Mouse (Mus musculus) hindbrain, embryonic 14.5 days (tissue): Measurements from ENCODE around the gene Spcs3. TPM values are rescaled to one million over a fixed set of nuclear protein-coding genes. Genes with fewer than 3 reads are reported as not detected.
A peak's percentile ranks its signal among the peaks of the same experiment; 100 is the strongest.
"Not testable (repeated sequence)": the region's sequence is repeated elsewhere in the genome, so short reads cannot be mapped to it uniquely, and the experiment has no call there.

Experiments
- ATAC-seq: fragments of 200-750 bp; cut with Nextera tagmentation; 2 replicates; pipeline ENCODE4 v1.8.0; 2017; ENCODE audit warnings: moderate number of reproducible peaks, mild to moderate bottlenecking, moderate TSS enrichment, moderate library complexity; ENCODE audit not compliant: low FRiP score
- DNase-seq: peaks from one replicate; pipeline ENCODE4 v3.0.0-alpha.2; 2015; ENCODE audit warnings: low spot score
- H3K27ac ChIP-seq: fragments of 300-500 bp; sonication (generic); 2 replicates; pipeline ENCODE4 v1.5.1; 2014; ENCODE audit warnings: mild to moderate bottlenecking, moderate library complexity
- H3K27me3 ChIP-seq: fragments of 300-500 bp; sonication (generic); 2 replicates; pipeline ENCODE4 v1.6.1; 2014; ENCODE audit warnings: mild to moderate bottlenecking, low read length, mixed read lengths; ENCODE audit not compliant: control insufficient read depth, insufficient read depth
- H3K36me3 ChIP-seq: fragments of 300-500 bp; sonication (generic); replicated peaks from 2 replicates; pipeline ENCODE4 v1.6.1; 2014; ENCODE audit not compliant: control insufficient read depth, insufficient read depth
- H3K4me1 ChIP-seq: fragments of 300-500 bp; sonication (generic); replicated peaks from 2 replicates; pipeline ENCODE4 v1.6.1; 2014; ENCODE audit warnings: antibody characterized with exemption, low read length, mixed read lengths; ENCODE audit not compliant: control insufficient read depth, insufficient read depth
- H3K4me2 ChIP-seq: fragments of 300-500 bp; sonication (generic); replicated peaks from 2 replicates; pipeline ENCODE4 v1.6.1; 2014; ENCODE audit warnings: mild to moderate bottlenecking, moderate library complexity
- H3K4me3 ChIP-seq: fragments of 300-500 bp; sonication (generic); replicated peaks from 2 replicates; pipeline ENCODE4 v1.5.1; 2014; ENCODE audit warnings: mild to moderate bottlenecking, low read length
- H3K9ac ChIP-seq: fragments of 300-500 bp; sonication (generic); 2 replicates; pipeline ENCODE4 v1.6.1; 2014
- H3K9me3 ChIP-seq: fragments of 300-500 bp; sonication (generic); 2 replicates; pipeline ENCODE4 v1.6.1; 2016; ENCODE audit warnings: low read length; ENCODE audit not compliant: control insufficient read depth
- WGBS: fragments of 180-500 bp; shearing (Covaris S2); extraction: QIAGEN DNeasy Blood & Tissue Kit; methylation state at CpG from one replicate; pipeline ENCODE4 v1.1.7; 2014; 5-methylcytosine and 5-hydroxymethylcytosine counted together
- polyA plus RNA-seq: library from polyadenylated mRNA; unstranded; fragments of >200 nt; fragmentation: Nextera tagmentation; extraction: Ambion mirVana; gene quantifications from 2 replicates; pipeline ENCODE4 v1.2.1, GENCODE M21; 2014

Gene Spcs3
- polyA plus RNA-seq, 1 experiment from 2014 or later: 47.8 TPM

- DNase-seq: no peak
- H3K4me2 ChIP-seq: no peak overlapping the region
- ATAC-seq: no peak
- H3K4me3 ChIP-seq: no peak overlapping the region
- no peak overlapping the region for H3K9ac ChIP-seq
- no peaks in the 10 kb centered on the region for H3K27me3 ChIP-seq
- H3K27ac ChIP-seq: no peak overlapping the region
- no peaks in the 10 kb centered on the region for H3K36me3 ChIP-seq
- no peaks in the 10 kb centered on the region for H3K9me3 ChIP-seq
- WGBS: 69% methylated on average over 6 of the region's 6 CpGs
- H3K4me1 ChIP-seq: no peaks in the 10 kb centered on the region
Observed at GRCm38 (mm10) chr8:54548383-54548782, 18.6 kb upstream of the Spcs3 start.

GRCm38 (mm10) chr8:54541331-54541730 is 11.5 kb upstream of the Spcs3 start:
- DNase-seq (no peak), ATAC-seq (no peak)
- Histone ChIP-seq H3K9ac (no peak overlapping the region), H3K27me3 (no peaks in the 10 kb centered on the region), H3K4me1 (no peaks in the 10 kb centered on the region), H3K36me3 (no peaks in the 10 kb centered on the region), H3K4me3 (no peak overlapping the region), H3K9me3 (no peaks in the 10 kb centered on the region), H3K27ac (no peak overlapping the region), H3K4me2 (no peak overlapping the region)
- 69% methylated on average over 1 of the region's 1 CpGs for WGBS

- Histone ChIP-seq H3K9ac (no peak overlapping the region), H3K9me3 (no peaks in the 10 kb centered on the region), H3K4me3 (no peak overlapping the region), H3K27ac (no peak overlapping the region), H3K4me1 (no peaks in the 10 kb centered on the region), H3K27me3 (no peaks in the 10 kb centered on the region), H3K36me3 (no peaks in the 10 kb centered on the region), H3K4me2 (no peak overlapping the region)
- DNase-seq: peak; percentile 27
- no peak for ATAC-seq
- 99% methylated on average over 3 of the region's 3 CpGs for WGBS
Observed at GRCm38 (mm10) chr8:54537285-54537684, 7.5 kb upstream of the Spcs3 start.

DNA sequence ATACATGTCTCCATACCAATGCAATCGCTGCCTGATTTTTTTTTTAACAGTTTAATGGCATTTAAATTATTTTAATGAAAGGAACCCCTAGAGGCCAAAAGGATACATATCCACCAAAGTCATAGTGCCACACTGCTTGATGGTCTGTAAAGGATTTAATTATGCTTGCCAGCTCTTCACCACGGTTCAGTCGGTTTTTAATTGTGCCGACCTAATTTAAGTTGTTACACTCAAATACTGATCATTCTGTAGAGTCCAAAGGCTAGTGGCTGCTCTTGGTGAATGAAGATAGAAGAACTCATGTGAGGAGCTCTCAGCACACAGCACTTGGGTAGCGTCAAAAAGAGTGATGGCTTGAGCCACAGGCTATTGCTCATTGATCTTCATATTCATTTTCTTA is 5.4 kb upstream of the Spcs3 start:
- Histone ChIP-seq H3K9me3 (no peaks in the 10 kb centered on the region), H3K9ac (no peak overlapping the region), H3K4me3 (no peak overlapping the region), H3K4me2 (no peak overlapping the region), H3K4me1 (peaks cover 5% of the 10 kb centered on the region), H3K36me3 (no peaks in the 10 kb centered on the region), H3K27ac (no peak overlapping the region), H3K27me3 (no peaks in the 10 kb centered on the region)
- DNase-seq (no peak), ATAC-seq (no peak)
- WGBS: 73% methylated on average over 5 of the region's 5 CpGs

DNA sequence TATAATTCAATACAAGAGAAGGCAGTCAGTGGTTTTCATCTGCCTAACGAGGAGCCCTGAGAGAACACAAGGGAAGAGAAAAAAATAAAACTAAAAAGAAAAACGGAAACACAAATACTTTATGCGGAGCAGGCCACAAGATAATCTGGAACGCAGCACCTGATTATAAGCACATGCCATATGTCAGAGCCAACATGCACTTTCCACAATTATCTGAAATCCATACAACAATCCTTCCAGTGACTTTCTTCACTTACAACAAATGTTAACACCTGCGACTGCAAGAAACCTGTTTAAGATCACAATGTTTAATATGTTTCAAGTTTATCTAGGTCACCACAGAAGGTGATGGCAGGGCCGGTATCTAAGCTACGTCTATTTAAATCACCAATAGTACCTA is 1.2 kb downstream of the Spcs3 start:
- DNase-seq (no peak), ATAC-seq (no peak)
- whole genome bisulfite sequencing: 66% methylated on average over 7 of the region's 7 CpGs
- peak overlapping the region; percentile 70 for H3K4me2 ChIP-seq
- H3K9me3 ChIP-seq: no peaks in the 10 kb centered on the region
- peaks cover 25% of the 10 kb centered on the region for H3K4me1 ChIP-seq
- peak overlapping the region; percentile 95 for H3K9ac ChIP-seq
- peaks cover 18% of the 10 kb centered on the region for H3K36me3 ChIP-seq
- no peaks in the 10 kb centered on the region for H3K27me3 ChIP-seq
- peak overlapping the region; percentile 97 for H3K4me3 ChIP-seq
- H3K27ac ChIP-seq: no peak overlapping the region

- Histone ChIP-seq H3K27me3 (no peaks in the 10 kb centered on the region), H3K9ac (no peak overlapping the region), H3K9me3 (no peaks in the 10 kb centered on the region), H3K4me2 (no peak overlapping the region), H3K36me3 (peaks cover 35% of the 10 kb centered on the region), H3K27ac (no peak overlapping the region), H3K4me3 (no peak overlapping the region), H3K4me1 (peaks cover 25% of the 10 kb centered on the region)
- DNase-seq: no peak
- no peak for ATAC-seq
- 96% methylated on average over 6 of the region's 6 CpGs for WGBS
Observed at GRCm38 (mm10) chr8:54526700-54527099, 3.1 kb downstream of the Spcs3 start.

DNA sequence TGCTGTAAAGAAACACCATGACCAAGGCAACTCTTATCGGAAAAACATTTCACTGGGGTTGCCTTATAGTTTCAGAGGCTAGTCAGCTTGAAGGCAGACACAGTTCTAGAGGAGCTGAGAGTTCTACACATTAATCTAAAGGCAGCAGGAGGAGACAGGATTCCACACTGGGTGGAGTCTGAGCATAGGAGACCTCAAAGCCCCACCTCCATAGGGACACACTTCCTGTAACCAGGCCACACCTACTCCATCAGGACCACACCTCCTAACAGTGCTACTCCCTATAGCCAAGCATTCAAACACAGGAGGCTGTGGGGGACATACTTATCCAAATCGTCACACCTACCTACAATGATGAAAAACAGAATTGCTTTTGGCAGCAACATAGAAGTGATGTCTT is 4.2 kb downstream of the Spcs3 start:
- Histone ChIP-seq H3K36me3 (peaks cover 41% of the 10 kb centered on the region), H3K27ac (no peak overlapping the region), H3K4me3 (no peak overlapping the region), H3K27me3 (no peaks in the 10 kb centered on the region), H3K4me1 (peaks cover 24% of the 10 kb centered on the region), H3K9ac (no peak overlapping the region), H3K9me3 (no peaks in the 10 kb centered on the region), H3K4me2 (no peak overlapping the region)
- 90% methylated on average over 2 of the region's 2 CpGs for WGBS
- ATAC-seq (no peak), DNase-seq (no peak)

- ATAC-seq: no peak
- Histone ChIP-seq H3K36me3 (peaks cover 41% of the 10 kb centered on the region), H3K4me2 (no peak overlapping the region)
Observed at GRCm38 (mm10) chr8:54520516-54520915, 9.3 kb downstream of the Spcs3 start.

DNA sequence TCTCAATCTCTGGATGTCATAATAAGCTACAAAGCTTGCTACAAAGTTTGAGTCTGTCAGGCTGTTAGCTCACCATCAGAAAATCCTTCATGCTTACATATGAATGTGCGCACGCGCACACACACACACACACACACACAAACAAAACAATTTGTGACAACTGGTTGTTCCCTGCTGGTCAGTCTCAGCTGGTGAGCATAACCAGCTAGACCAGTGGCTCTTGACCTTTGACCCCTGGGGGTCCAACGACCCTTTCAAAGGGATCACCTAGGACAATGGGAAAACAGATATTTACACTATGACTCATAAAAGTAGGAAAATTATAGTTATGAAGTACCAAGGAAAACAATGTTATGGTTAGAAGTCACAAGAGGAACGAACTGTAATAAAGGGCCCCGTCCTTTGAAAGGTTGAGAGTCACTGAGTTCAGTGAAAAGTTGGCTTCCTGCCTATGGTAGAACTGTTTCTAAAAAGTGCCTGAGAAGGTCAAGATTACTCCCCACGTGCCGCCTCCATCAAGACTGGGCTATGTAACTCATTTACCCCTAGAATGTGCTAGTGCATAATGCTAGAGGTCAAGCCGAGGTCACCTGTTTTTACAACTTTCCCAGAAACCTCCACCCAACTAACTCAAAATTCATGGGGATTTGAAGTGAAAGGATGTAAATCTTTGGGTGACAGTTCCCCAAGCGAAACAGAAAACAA is 10.9 kb downstream of the Spcs3 start:
- DNase-seq (no peak), ATAC-seq (no peak)
- H3K4me2 ChIP-seq: no peak overlapping the region

More at GRCm38 (mm10) chr8:54520516-54520915, 9.3 kb downstream of the Spcs3 start:
- H3K27me3 ChIP-seq: no peaks in the 10 kb centered on the region
- no peaks in the 10 kb centered on the region for H3K9me3 ChIP-seq
- H3K9ac ChIP-seq: no peak overlapping the region
- 0 out of 2 replicates have a peak, but pooled peaks cover 3% of the 10 kb centered on the region for H3K4me1 ChIP-seq
- WGBS: 63% methylated on average over 4 of the region's 4 CpGs
- DNase-seq: no peak
- no peak overlapping the region for H3K4me3 ChIP-seq
- no peak overlapping the region for H3K27ac ChIP-seq

GRCm38 (mm10) chr8:54512200-54512599 is 17.6 kb downstream of the Spcs3 start:
- WGBS: 91% methylated on average over 5 of the region's 5 CpGs
- H3K27me3 ChIP-seq, DNase-seq: not testable (repeated sequence)

More for the DNA sequence above, 10.9 kb downstream of the Spcs3 start:
- no peaks in the 10 kb centered on the region for H3K9me3 ChIP-seq
- no peak overlapping the region for H3K27ac ChIP-seq
- H3K36me3 ChIP-seq: peaks cover 32% of the 10 kb centered on the region
- WGBS: 81% methylated on average over 10 of the region's 10 CpGs
- H3K9ac ChIP-seq: no peak overlapping the region
- no peak overlapping the region for H3K4me3 ChIP-seq
- H3K27me3 ChIP-seq: no peaks in the 10 kb centered on the region
- H3K4me1 ChIP-seq: 0 out of 2 replicates have a peak, but pooled peaks cover 1% of the 10 kb centered on the region

More at GRCm38 (mm10) chr8:54512200-54512599, 17.6 kb downstream of the Spcs3 start:
- not testable (repeated sequence) for H3K4me2 ChIP-seq, ATAC-seq, H3K27ac ChIP-seq, H3K4me1 ChIP-seq, H3K9ac ChIP-seq, H3K9me3 ChIP-seq, H3K36me3 ChIP-seq, H3K4me3 ChIP-seq
